Mouse (Mus musculus) heart, embryonic 16.5 days (tissue): ENCODE measurements around the gene Rplp0. TPM values are rescaled to one million over a fixed set of nuclear protein-coding genes. Genes with fewer than 3 reads are reported as not detected.

Source experiments
- microRNA-seq: library from miRNA; unstranded; fragments of <30 nt; microRNA quantifications from one replicate; pipeline ENCODE4, GENCODE M21; 2017
- polyA plus RNA-seq: library from polyadenylated mRNA; unstranded; fragments of >200 nt; fragmentation: Nextera tagmentation; extraction: Ambion mirVana; gene quantifications from 2 replicates; pipeline ENCODE4 v1.2.1, GENCODE M21; 2015

The Rplp0 gene
- polyA plus RNA-seq, 1 experiment from 2014 or later = 1,003 TPM

Small RNAs within 50 kb of the gene (microRNA-seq; reads per million reads assigned to microRNA genes)
- not detected for gene Mir7029

Other genes starting within 250 kb of the Rplp0 start
- gene Srsf9, start 232.3 kb upstream of the Rplp0 start, polyA plus RNA-seq = 94.3 and 131 TPM in 2 replicates
- gene Gatc, start 218.3 kb upstream of the Rplp0 start, polyA plus RNA-seq = 22.4 and 24.6 TPM in 2 replicates
- gene Triap1, start 218.2 kb upstream of the Rplp0 start, polyA plus RNA-seq = 39.2 and 40.2 TPM in 2 replicates
- 1,358 and 1,596 TPM in 2 replicates for gene Cox6a1, start 210.5 kb upstream of the Rplp0 start, polyA plus RNA-seq
- 1.1 and 1.8 TPM in 2 replicates for gene Msi1, start 129.9 kb upstream of the Rplp0 start, polyA plus RNA-seq
- gene Pla2g1b, start 93.2 kb upstream of the Rplp0 start, polyA plus RNA-seq = 0.46 and 0.92 TPM in 2 replicates
- 18.7 and 24.0 TPM in 2 replicates for gene Sirt4, start 74.7 kb upstream of the Rplp0 start, polyA plus RNA-seq
- 39.1 and 40.6 TPM in 2 replicates for gene Pxn, start 52.8 kb upstream of the Rplp0 start, polyA plus RNA-seq
- gene Gcn1l1, start 5.8 kb downstream of the Rplp0 start, polyA plus RNA-seq = 20.9 and 27.6 TPM in 2 replicates
- 11.0 and 17.5 TPM in 2 replicates for gene Rab35, start 72.4 kb downstream of the Rplp0 start, polyA plus RNA-seq
- 7.7 and 9.2 TPM in 2 replicates for gene Bicdl1, start 172.2 kb downstream of the Rplp0 start, polyA plus RNA-seq